Mouse (Mus musculus): ENCODE results near the gene Kcna6. TPM values are rescaled to one million over a fixed set of nuclear protein-coding genes. Genes with fewer than 3 reads are reported as not detected.

The Kcna6 gene
- polyA plus RNA-seq, 1 experiment from 2014 or later, result 0.97 TPM

DNA sequence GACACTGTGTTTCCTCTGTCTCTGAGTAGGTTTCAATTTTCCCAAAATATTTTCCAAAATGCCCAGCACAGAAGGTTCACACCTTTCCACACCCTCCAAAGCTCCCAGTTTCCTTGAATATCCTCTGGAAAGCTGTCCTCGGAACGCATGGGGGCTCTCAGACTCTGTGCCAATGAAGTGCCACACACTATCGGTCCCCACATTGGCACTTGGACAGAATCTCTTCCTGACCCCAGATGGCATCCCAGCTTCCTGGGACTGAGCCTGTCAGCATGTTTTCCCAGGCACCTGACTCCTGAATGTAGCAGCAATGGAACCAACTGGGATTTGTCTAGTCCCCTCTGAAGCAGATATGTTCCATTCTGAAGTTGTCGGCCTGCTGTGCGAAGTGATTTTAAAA, 73.5 kb downstream of the Kcna6 start:
- 80% methylated on average over 5 of the region's 5 CpGs for WGBS (ENCODE audit: insufficient replicate concordance)
- no peak overlapping the region for H3K4me3 ChIP-seq (ENCODE audit: low read depth, low read length)
- ATAC-seq (replicated peaks; ENCODE audit: insufficient number of reproducible peaks, low FRiP score, low TSS enrichment), result no peak
- H3K4me2 ChIP-seq, result no peak overlapping the region
- no peak overlapping the region for H3K9ac ChIP-seq (ENCODE audit: low read depth, low read length)
- no peaks in the 10 kb centered on the region for H3K36me3 ChIP-seq (ENCODE audit: control insufficient read depth, insufficient read depth, low read length)
- H3K27ac ChIP-seq (ENCODE audit: low read depth, low read length), result no peak overlapping the region
- no peaks in the 10 kb centered on the region for H3K9me3 ChIP-seq (replicated peaks; ENCODE audit: control insufficient read depth, low read length)
- H3K27me3 ChIP-seq (ENCODE audit: control insufficient read depth, insufficient read depth, low read length), result peaks cover 8% of the 10 kb centered on the region
- H3K4me1 ChIP-seq (ENCODE audit: control insufficient read depth, insufficient read depth, low read length), result no peaks in the 10 kb centered on the region

- WGBS (ENCODE audit: insufficient replicate concordance), result 57% methylated on average over 6 of the region's 6 CpGs
- no peak overlapping the region for H3K27ac ChIP-seq (ENCODE audit: low read depth, low read length)
- H3K4me1 ChIP-seq (ENCODE audit: control insufficient read depth, insufficient read depth, low read length), result no peaks in the 10 kb centered on the region
- no peaks in the 10 kb centered on the region for H3K9me3 ChIP-seq (replicated peaks; ENCODE audit: control insufficient read depth, low read length)
- peaks cover 8% of the 10 kb centered on the region for H3K27me3 ChIP-seq (ENCODE audit: control insufficient read depth, insufficient read depth, low read length)
- no peak overlapping the region for H3K4me3 ChIP-seq (ENCODE audit: low read depth, low read length)
- no peak for ATAC-seq (replicated peaks; ENCODE audit: insufficient number of reproducible peaks, low FRiP score, low TSS enrichment)
- H3K4me2 ChIP-seq, result no peak overlapping the region
- H3K9ac ChIP-seq (ENCODE audit: low read depth, low read length), result no peak overlapping the region
- H3K36me3 ChIP-seq (ENCODE audit: control insufficient read depth, insufficient read depth, low read length), result no peaks in the 10 kb centered on the region
These were observed 74.4 kb downstream of the Kcna6 start for GRCm38 (mm10) chr6:126666091-126666490.

- 79% methylated on average over 3 of the region's 3 CpGs for WGBS (ENCODE audit: insufficient replicate concordance)
- H3K27me3 ChIP-seq (ENCODE audit: control insufficient read depth, insufficient read depth, low read length), result peaks cover 8% of the 10 kb centered on the region
These were observed 75.9 kb downstream of the Kcna6 start for GRCm38 (mm10) chr6:126664569-126664968.

More at GRCm38 (mm10) chr6:126664569-126664968, 75.9 kb downstream of the Kcna6 start:
- Histone ChIP-seq H3K4me2 (no peak overlapping the region), H3K36me3 (ENCODE audit: control insufficient read depth, insufficient read depth, low read length) (no peaks in the 10 kb centered on the region), H3K9ac (ENCODE audit: low read depth, low read length) (no peak overlapping the region), H3K4me1 (ENCODE audit: control insufficient read depth, insufficient read depth, low read length) (no peaks in the 10 kb centered on the region), H3K4me3 (ENCODE audit: low read depth, low read length) (no peak overlapping the region), H3K27ac (ENCODE audit: low read depth, low read length) (no peak overlapping the region), H3K9me3 (replicated peaks; ENCODE audit: control insufficient read depth, low read length) (no peaks in the 10 kb centered on the region)
- no peak for ATAC-seq (replicated peaks; ENCODE audit: insufficient number of reproducible peaks, low FRiP score, low TSS enrichment)

Other genes with a start within 250 kb of the Kcna6 start
- 8.9 and 13.7 TPM in 2 replicates for gene Kcna5, start 205.3 kb downstream of the Kcna6 start, polyA plus RNA-seq (2014; fragmentation: Nextera tagmentation; extraction: Ambion mirVana)
- gene Kcna1, start 94.3 kb downstream of the Kcna6 start, polyA plus RNA-seq (2014; fragmentation: Nextera tagmentation; extraction: Ambion mirVana), result 0.08 and 0.31 TPM in 2 replicates
- 299 and 352 TPM in 2 replicates for gene Ndufa9, start 108.5 kb upstream of the Kcna6 start, polyA plus RNA-seq (2014; fragmentation: Nextera tagmentation; extraction: Ambion mirVana)
- not detected in 2 replicates for gene Akap3, start 112.4 kb upstream of the Kcna6 start, polyA plus RNA-seq (2014; fragmentation: Nextera tagmentation; extraction: Ambion mirVana)
- 0.11 TPM in 1 of 2 replicates, not detected in the other for gene Dyrk4, start 181.2 kb upstream of the Kcna6 start, polyA plus RNA-seq (2014; fragmentation: Nextera tagmentation; extraction: Ambion mirVana)
- gene Rad51ap1, start 198.9 kb upstream of the Kcna6 start, polyA plus RNA-seq (2014; fragmentation: Nextera tagmentation; extraction: Ambion mirVana), result 39.4 and 50.2 TPM in 2 replicates
- gene D6Wsu163e, start 199.3 kb upstream of the Kcna6 start, polyA plus RNA-seq (2014; fragmentation: Nextera tagmentation; extraction: Ambion mirVana), result 11.1 and 12.3 TPM in 2 replicates

Measured in heart, embryonic 11.5 days (tissue).